Mouse (Mus musculus) hindbrain, postnatal 0 days (tissue): ENCODE measurements at regions not wholly inside any gene's neighbourhood (a gene's known extent, or its start where the extent isn't known, plus 50 kb on each side); places are given as distances from the start of the nearest gene placed in this dataset.

Experiments used
- ATAC-seq: fragments of 200-750 bp; cut with Nextera tagmentation; 2 replicates; pipeline ENCODE4 v1.8.0; 2017; ENCODE audit warnings: mild to moderate bottlenecking, moderate TSS enrichment, moderate library complexity
- DNase-seq: peaks from one replicate; pipeline ENCODE4 v3.0.0-alpha.2; 2015; ENCODE audit warnings: low spot score
- H3K27ac ChIP-seq: fragments of 300-500 bp; sonication (generic); 2 replicates; pipeline ENCODE4 v1.5.1; 2014; ENCODE audit warnings: mild to moderate bottlenecking
- H3K27me3 ChIP-seq: fragments of 300-500 bp; sonication (generic); 2 replicates; pipeline ENCODE4 v1.6.1; 2014; ENCODE audit warnings: low read length, mixed read lengths; ENCODE audit not compliant: insufficient read depth
- H3K36me3 ChIP-seq: fragments of 300-500 bp; sonication (generic); 2 replicates; pipeline ENCODE4 v1.6.1; 2014; ENCODE audit warnings: low read length, mixed read lengths; ENCODE audit not compliant: insufficient read depth
- H3K4me1 ChIP-seq: fragments of 300-500 bp; sonication (generic); 2 replicates; pipeline ENCODE4 v1.6.1; 2014; ENCODE audit warnings: antibody characterized with exemption, low read length, mixed read lengths; ENCODE audit not compliant: insufficient read depth
- H3K4me2 ChIP-seq: fragments of 300-500 bp; sonication (generic); 2 replicates; pipeline ENCODE4 v1.6.1; 2014; ENCODE audit warnings: low read depth, mild to moderate bottlenecking, low read length, moderate library complexity, mixed read lengths
- H3K4me3 ChIP-seq: fragments of 300-500 bp; sonication (generic); 2 replicates; pipeline ENCODE4 v1.5.1; 2014; ENCODE audit warnings: low read length
- H3K9ac ChIP-seq: fragments of 300-500 bp; sonication (generic); replicated peaks from 2 replicates; pipeline ENCODE4 v1.6.1; 2014; ENCODE audit warnings: mild to moderate bottlenecking, low read length, moderate library complexity, mixed read lengths
- H3K9me3 ChIP-seq: fragments of 300-500 bp; sonication (generic); 2 replicates; pipeline ENCODE4 v1.6.1; 2016; ENCODE audit warnings: low read length, mixed read lengths
- CTCF ChIP-seq: IDR thresholded peaks from 2 replicates; pipeline ENCODE4 v1.5.1; 2016; ENCODE audit warnings: antibody characterized with exemption, control low read depth, low read depth
- WGBS: fragments of 180-500 bp; shearing (Covaris S2); extraction: QIAGEN DNeasy Blood & Tissue Kit; methylation state at CpG from one replicate; pipeline ENCODE4 v1.1.7; 2014; 5-methylcytosine and 5-hydroxymethylcytosine counted together

DNA sequence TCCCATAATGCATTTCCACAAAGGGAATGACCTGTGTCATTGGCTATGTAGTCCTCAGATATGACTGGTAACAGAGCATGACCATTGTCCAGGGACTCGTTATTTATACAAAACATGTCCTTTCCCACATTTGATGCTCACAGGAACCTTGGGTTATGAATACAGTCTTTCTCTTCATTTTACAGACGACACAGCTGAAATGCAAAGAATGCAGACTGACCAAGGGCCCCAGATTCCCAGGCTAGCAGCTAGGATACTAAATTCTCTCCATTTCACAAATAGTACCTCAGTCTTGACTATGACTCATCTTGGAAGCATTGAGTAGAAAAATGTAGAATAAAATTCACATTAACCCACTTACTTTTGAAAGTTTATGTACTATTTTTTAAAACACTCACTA, 182.7 kb upstream of the Sox4 start:
- Histone ChIP-seq H3K36me3 (no peaks in the 10 kb centered on the region), H3K9ac (no peak overlapping the region), H3K4me3 (no peak overlapping the region), H3K27ac (no peak overlapping the region), H3K4me2 (no peak overlapping the region), H3K9me3 (0 out of 2 replicates have a peak, but pooled peaks cover 3% of the 10 kb centered on the region), H3K27me3 (no peaks in the 10 kb centered on the region), H3K4me1 (no peaks in the 10 kb centered on the region)
- no peak for TF ChIP-seq CTCF
- 73% methylated on average over 2 of the region's 2 CpGs for WGBS
- no peak for ATAC-seq
- DNase-seq: no peak

DNA sequence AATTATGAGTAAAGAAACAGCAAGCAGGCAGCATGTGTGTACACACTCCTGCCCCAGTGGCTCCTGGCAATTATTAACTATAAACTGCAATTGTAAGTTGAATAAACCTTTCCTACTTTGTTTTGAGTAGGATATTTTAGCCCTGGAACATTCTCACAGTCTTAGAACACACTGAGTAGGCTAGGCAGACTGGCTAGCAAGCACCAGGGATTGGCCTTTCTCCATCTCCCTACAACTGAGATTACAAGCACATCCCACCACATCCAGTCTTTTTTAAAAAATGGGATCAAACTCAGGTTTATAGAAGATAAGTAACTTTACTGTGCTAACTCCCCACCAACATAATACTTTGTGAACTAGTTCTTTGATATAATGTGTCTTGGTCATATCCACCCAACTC, 174.0 kb upstream of the Sox4 start:
- Histone ChIP-seq H3K36me3 (no peaks in the 10 kb centered on the region), H3K9me3 (no peaks in the 10 kb centered on the region), H3K4me2 (no peak overlapping the region), H3K27ac (no peak overlapping the region), H3K4me3 (no peak overlapping the region), H3K4me1 (no peaks in the 10 kb centered on the region), H3K9ac (no peak overlapping the region), H3K27me3 (no peaks in the 10 kb centered on the region)
- DNase-seq (no peak), ATAC-seq (no peak)
- no peak for TF ChIP-seq CTCF

DNA sequence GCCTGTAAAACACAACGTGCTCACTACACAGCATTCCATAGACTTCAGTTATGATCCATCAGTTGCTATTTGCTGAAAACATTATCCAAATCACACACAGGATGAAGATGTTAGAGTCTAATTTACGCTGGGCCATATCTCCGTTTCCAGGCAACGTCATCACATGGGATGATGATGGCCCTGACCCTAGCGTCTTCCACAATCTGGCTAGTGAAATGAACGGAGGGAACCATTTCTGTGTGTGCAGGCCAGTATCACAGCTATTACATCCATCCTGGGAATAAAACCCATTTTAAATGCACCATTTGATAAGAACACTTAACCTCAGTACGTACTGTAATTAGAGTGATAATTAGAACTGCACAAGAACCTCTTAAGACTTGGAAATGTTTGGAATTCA, 170.0 kb upstream of the Sox4 start:
- no peaks in the 10 kb centered on the region for H3K36me3 ChIP-seq
- ATAC-seq (peak; percentile 67), DNase-seq (peak; percentile 42)
- no peaks in the 10 kb centered on the region for H3K27me3 ChIP-seq
- H3K4me1 ChIP-seq: no peaks in the 10 kb centered on the region
- H3K4me2 ChIP-seq: no peak overlapping the region
- WGBS: 68% methylated on average over 7 of the region's 7 CpGs
- TF ChIP-seq CTCF: no peak
- no peak overlapping the region for H3K4me3 ChIP-seq
- no peak overlapping the region for H3K27ac ChIP-seq
- H3K9me3 ChIP-seq: no peaks in the 10 kb centered on the region
- H3K9ac ChIP-seq: no peak overlapping the region

DNA sequence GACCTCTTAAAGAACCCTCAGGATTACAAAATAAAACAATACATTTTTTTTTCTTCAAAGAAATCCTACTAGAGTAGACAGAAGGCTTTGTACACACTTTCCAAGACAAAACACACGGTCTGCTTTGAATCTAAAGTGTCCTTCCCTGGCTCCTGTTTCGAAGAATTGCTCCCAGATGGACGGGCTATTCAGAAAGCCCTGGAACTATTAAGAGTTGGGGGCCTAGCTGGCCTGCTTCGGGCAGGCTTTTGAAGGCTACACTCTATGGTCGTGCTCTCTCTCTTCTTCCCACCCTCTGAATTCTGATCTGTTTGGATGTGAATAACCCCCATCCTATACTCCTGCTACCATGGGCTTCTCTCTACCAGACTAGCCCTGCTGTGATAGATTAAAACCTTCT, 167.6 kb upstream of the Sox4 start:
- no peak for TF ChIP-seq CTCF
- no peaks in the 10 kb centered on the region for H3K9me3 ChIP-seq
- H3K4me3 ChIP-seq: no peak overlapping the region
- H3K9ac ChIP-seq: no peak overlapping the region
- H3K27me3 ChIP-seq: no peaks in the 10 kb centered on the region
- WGBS: 86% methylated on average over 5 of the region's 5 CpGs
- no peak overlapping the region for H3K27ac ChIP-seq
- H3K4me1 ChIP-seq: no peaks in the 10 kb centered on the region
- no peaks in the 10 kb centered on the region for H3K36me3 ChIP-seq
- no peak overlapping the region for H3K4me2 ChIP-seq
- no peak for ATAC-seq
- DNase-seq: no peak

DNA sequence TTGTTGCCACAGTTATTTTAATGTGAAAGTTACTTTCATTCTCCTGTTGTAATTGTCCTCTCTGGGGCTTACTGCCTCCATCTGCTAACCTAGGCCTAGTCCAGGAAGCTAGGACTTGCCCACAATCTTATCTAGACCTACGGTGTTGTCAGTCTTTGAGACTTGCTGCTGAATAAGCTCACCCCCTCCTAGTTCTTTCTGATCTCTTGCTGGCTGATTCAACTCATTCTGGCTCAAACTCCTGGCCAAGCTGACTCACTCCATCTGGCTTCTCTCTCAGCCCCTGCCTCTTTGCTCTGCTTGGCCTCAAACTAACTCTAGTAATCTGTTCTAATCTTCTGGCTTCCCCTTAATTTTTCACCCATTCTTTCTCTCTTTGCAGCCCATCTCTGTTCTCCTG, 165.8 kb upstream of the Sox4 start:
- 88% methylated on average over 1 of the region's 1 CpGs for WGBS
- TF ChIP-seq CTCF: no peak
- DNase-seq (no peak), ATAC-seq (no peak)
- H3K9ac ChIP-seq: no peak overlapping the region
- no peaks in the 10 kb centered on the region for H3K9me3 ChIP-seq
- H3K36me3 ChIP-seq: no peaks in the 10 kb centered on the region
- H3K4me1 ChIP-seq: no peaks in the 10 kb centered on the region
- no peak overlapping the region for H3K4me2 ChIP-seq
- no peak overlapping the region for H3K27ac ChIP-seq
- no peaks in the 10 kb centered on the region for H3K27me3 ChIP-seq
- no peak overlapping the region for H3K4me3 ChIP-seq

DNA sequence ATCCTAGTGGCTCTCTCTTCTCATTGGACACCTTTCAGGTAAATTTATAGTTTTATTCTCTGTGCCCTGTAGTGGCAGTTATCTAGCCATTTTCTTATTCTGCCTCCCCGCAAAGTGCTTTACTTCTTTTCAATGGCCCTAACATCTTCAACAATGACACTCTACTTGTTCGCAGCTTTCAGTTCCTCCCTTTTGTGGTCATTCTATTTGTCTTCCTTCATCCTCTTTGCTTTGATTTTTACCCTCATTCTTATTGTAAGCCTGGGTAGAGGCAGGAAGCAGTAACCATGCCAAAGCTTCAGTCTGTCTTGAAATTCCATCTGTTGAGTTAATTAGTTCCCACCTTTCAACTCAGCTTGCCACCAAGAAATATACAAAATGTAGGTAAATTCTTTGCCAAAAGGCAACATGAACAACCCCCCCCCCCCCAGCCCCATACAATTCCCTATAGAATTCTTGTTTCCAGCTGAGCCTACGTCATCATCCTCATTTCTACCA, 161.5 kb upstream of the Sox4 start:
- 82% methylated on average over 3 of the region's 3 CpGs for WGBS
- no peaks in the 10 kb centered on the region for H3K4me1 ChIP-seq
- H3K9me3 ChIP-seq: no peaks in the 10 kb centered on the region
- no peak overlapping the region for H3K27ac ChIP-seq
- H3K36me3 ChIP-seq: no peaks in the 10 kb centered on the region
- DNase-seq (no peak), ATAC-seq (no peak)
- H3K4me2 ChIP-seq: no peak overlapping the region
- TF ChIP-seq CTCF: no peak
- no peaks in the 10 kb centered on the region for H3K27me3 ChIP-seq
- H3K4me3 ChIP-seq: no peak overlapping the region
- H3K9ac ChIP-seq: no peak overlapping the region

DNA sequence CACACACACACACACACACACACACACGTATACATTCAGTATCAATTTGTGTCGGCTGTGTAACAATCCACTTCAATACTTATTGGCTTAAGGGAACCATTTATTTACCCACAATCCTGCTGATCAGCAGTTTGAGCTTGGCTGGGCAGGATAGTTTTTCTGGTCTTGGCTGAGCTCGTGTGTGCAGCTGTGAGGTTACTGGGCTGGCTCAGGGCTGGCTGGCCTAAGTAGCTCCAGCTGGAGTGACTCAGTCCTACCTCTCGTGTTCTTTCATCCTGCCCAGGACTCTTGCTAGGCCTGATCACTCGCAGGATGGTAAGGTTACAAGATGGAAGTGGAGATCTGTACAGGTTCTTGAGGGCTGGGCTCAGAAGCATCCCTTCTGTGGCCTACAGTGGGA, 156.6 kb upstream of the Sox4 start:
- H3K36me3 ChIP-seq: no peaks in the 10 kb centered on the region
- H3K27ac ChIP-seq: no peak overlapping the region
- H3K4me1 ChIP-seq: no peaks in the 10 kb centered on the region
- TF ChIP-seq CTCF: no peak
- ATAC-seq: 0 out of 2 replicates have a peak, but pooled peaks have one; percentile 49
- H3K27me3 ChIP-seq: no peaks in the 10 kb centered on the region
- peak; percentile 21 for DNase-seq
- WGBS: 70% methylated on average over 5 of the region's 5 CpGs
- no peak overlapping the region for H3K4me3 ChIP-seq
- H3K9ac ChIP-seq: no peak overlapping the region
- H3K9me3 ChIP-seq: no peaks in the 10 kb centered on the region
- no peak overlapping the region for H3K4me2 ChIP-seq
